Mouse (Mus musculus): ENCODE results near the gene Ncoa6. TPM values are rescaled to one million over a fixed set of nuclear protein-coding genes. Genes with fewer than 3 reads are reported as not detected.
A peak's percentile ranks its signal among the peaks of the same experiment; 100 is the strongest.
"Not testable (repeated sequence)": the region's sequence is repeated elsewhere in the genome, so short reads cannot be mapped to it uniquely, and the experiment has no call there.

The Ncoa6 gene
- total RNA-seq, 1 experiment from 2014 or later = 33.2 TPM

GRCm38 (mm10) chr2:155447906-155448305, 25.8 kb downstream of the Ncoa6 start:
- ATAC-seq (ENCODE audit: extremely low read depth, insufficient number of reproducible peaks, low FRiP score, poor library complexity, severe bottlenecking) = not testable (repeated sequence)

GRCm38 (mm10) chr2:155443446-155443845, 30.2 kb downstream of the Ncoa6 start:
- ATAC-seq (ENCODE audit: extremely low read depth, insufficient number of reproducible peaks, low FRiP score, poor library complexity, severe bottlenecking) = no peak

- no peak for ATAC-seq (ENCODE audit: extremely low read depth, insufficient number of reproducible peaks, low FRiP score, poor library complexity, severe bottlenecking)
Observed at GRCm38 (mm10) chr2:155442916-155443315, 30.8 kb downstream of the Ncoa6 start.

GRCm38 (mm10) chr2:155436445-155436844, 37.2 kb downstream of the Ncoa6 start:
- ATAC-seq (ENCODE audit: extremely low read depth, insufficient number of reproducible peaks, low FRiP score, poor library complexity, severe bottlenecking) = 0 out of 2 replicates have a peak, but pooled peaks have one; percentile 26

GRCm38 (mm10) chr2:155420911-155421310, 52.8 kb downstream of the Ncoa6 start:
- ATAC-seq (ENCODE audit: extremely low read depth, insufficient number of reproducible peaks, low FRiP score, poor library complexity, severe bottlenecking) = no peak

- peak; percentile 73 for ATAC-seq (ENCODE audit: extremely low read depth, insufficient number of reproducible peaks, low FRiP score, poor library complexity, severe bottlenecking)
Observed at GRCm38 (mm10) chr2:155404635-155405034, 69.1 kb downstream of the Ncoa6 start.

GRCm38 (mm10) chr2:155401926-155402325, 71.8 kb downstream of the Ncoa6 start:
- no peak for ATAC-seq (ENCODE audit: extremely low read depth, insufficient number of reproducible peaks, low FRiP score, poor library complexity, severe bottlenecking)

GRCm38 (mm10) chr2:155400276-155400675, 73.4 kb downstream of the Ncoa6 start:
- ATAC-seq (ENCODE audit: extremely low read depth, insufficient number of reproducible peaks, low FRiP score, poor library complexity, severe bottlenecking) = no peak

GRCm38 (mm10) chr2:155394586-155394985, 79.1 kb downstream of the Ncoa6 start:
- no peak for ATAC-seq (ENCODE audit: extremely low read depth, insufficient number of reproducible peaks, low FRiP score, poor library complexity, severe bottlenecking)

GRCm38 (mm10) chr2:155388573-155388972, 85.1 kb downstream of the Ncoa6 start:
- no peak for ATAC-seq (ENCODE audit: extremely low read depth, insufficient number of reproducible peaks, low FRiP score, poor library complexity, severe bottlenecking)

- no peak for ATAC-seq (ENCODE audit: extremely low read depth, insufficient number of reproducible peaks, low FRiP score, poor library complexity, severe bottlenecking)
Observed at GRCm38 (mm10) chr2:155387052-155387451, 86.6 kb downstream of the Ncoa6 start.

GRCm38 (mm10) chr2:155386534-155386899, 87.2 kb downstream of the Ncoa6 start:
- ATAC-seq (ENCODE audit: extremely low read depth, insufficient number of reproducible peaks, low FRiP score, poor library complexity, severe bottlenecking) = no peak

- ATAC-seq (ENCODE audit: extremely low read depth, insufficient number of reproducible peaks, low FRiP score, poor library complexity, severe bottlenecking) = no peak
Observed at GRCm38 (mm10) chr2:155385731-155386533, 87.8 kb downstream of the Ncoa6 start.

- peak; percentile 68 for ATAC-seq (ENCODE audit: extremely low read depth, insufficient number of reproducible peaks, low FRiP score, poor library complexity, severe bottlenecking)
Observed at GRCm38 (mm10) chr2:155385090-155385489, 88.6 kb downstream of the Ncoa6 start.

GRCm38 (mm10) chr2:155382791-155383438, 90.8 kb downstream of the Ncoa6 start:
- ATAC-seq (ENCODE audit: extremely low read depth, insufficient number of reproducible peaks, low FRiP score, poor library complexity, severe bottlenecking) = no peak

- no peak for ATAC-seq (ENCODE audit: extremely low read depth, insufficient number of reproducible peaks, low FRiP score, poor library complexity, severe bottlenecking)
Observed at GRCm38 (mm10) chr2:155382332-155382700, 91.4 kb downstream of the Ncoa6 start.

- peak; percentile 81 for ATAC-seq (ENCODE audit: extremely low read depth, insufficient number of reproducible peaks, low FRiP score, poor library complexity, severe bottlenecking)
Observed at GRCm38 (mm10) chr2:155381643-155382331, 91.9 kb downstream of the Ncoa6 start.

GRCm38 (mm10) chr2:155381060-155381437, 92.6 kb downstream of the Ncoa6 start:
- no peak for ATAC-seq (ENCODE audit: extremely low read depth, insufficient number of reproducible peaks, low FRiP score, poor library complexity, severe bottlenecking)

- ATAC-seq (ENCODE audit: extremely low read depth, insufficient number of reproducible peaks, low FRiP score, poor library complexity, severe bottlenecking) = no peak
Observed at GRCm38 (mm10) chr2:155380261-155381059, 93.2 kb downstream of the Ncoa6 start, which contains the start of gene Trp53inp2. Gene Trp53inp2 (plus strand): TSS chr2:155381059.

All from neutrophil, adult 5-6 weeks (primary cell).